Mouse (Mus musculus) forebrain, embryonic 11.5 days (tissue): ENCODE results near the gene Ace2. TPM values are rescaled to one million over a fixed set of nuclear protein-coding genes. Genes with fewer than 3 reads are reported as not detected.

Source experiments
- ATAC-seq: fragments of 200-750 bp; cut with Nextera tagmentation; replicated peaks from 2 replicates; pipeline ENCODE4 v1.8.0; 2017; ENCODE audit warnings: moderate TSS enrichment; ENCODE audit not compliant: low FRiP score
- DNase-seq: peaks from one replicate; pipeline ENCODE4 v3.0.0-alpha.2; 2017; ENCODE audit warnings: low spot score
- H3K27ac ChIP-seq: fragments of 300-500 bp; sonication (generic); 2 replicates; pipeline ENCODE4 v1.5.1; 2014; ENCODE audit warnings: low read depth, low read length
- H3K27me3 ChIP-seq: fragments of 300-500 bp; sonication (generic); 2 replicates; pipeline ENCODE4 v1.6.1; 2014; ENCODE audit warnings: mild to moderate bottlenecking, low read length, mixed read lengths; ENCODE audit not compliant: control insufficient read depth, insufficient read depth
- H3K36me3 ChIP-seq: fragments of 300-500 bp; sonication (generic); 2 replicates; pipeline ENCODE4 v1.6.1; 2014; ENCODE audit warnings: mild to moderate bottlenecking, low read length, moderate library complexity, mixed read lengths; ENCODE audit not compliant: control insufficient read depth, insufficient read depth
- H3K4me1 ChIP-seq: fragments of 300-500 bp; sonication (generic); replicated peaks from 2 replicates; pipeline ENCODE4 v1.6.1; 2014; ENCODE audit warnings: low read length, mixed read lengths; ENCODE audit not compliant: control insufficient read depth, insufficient read depth
- H3K4me2 ChIP-seq: fragments of 300-500 bp; sonication (generic); 2 replicates; pipeline ENCODE4 v1.6.1; 2014; ENCODE audit warnings: low read depth, mild to moderate bottlenecking, low read length, moderate library complexity, mixed read lengths; ENCODE audit not compliant: severe bottlenecking
- H3K4me3 ChIP-seq: fragments of 300-500 bp; sonication (generic); 2 replicates; pipeline ENCODE4 v1.5.1; 2014; ENCODE audit warnings: low read depth, low read length
- H3K9ac ChIP-seq: fragments of 300-500 bp; sonication (generic); 2 replicates; pipeline ENCODE4 v1.6.1; 2014; ENCODE audit warnings: low read length
- H3K9me3 ChIP-seq: fragments of 300-500 bp; sonication (generic); 2 replicates; pipeline ENCODE4 v1.6.1; 2016; ENCODE audit warnings: low read length, mixed read lengths; ENCODE audit not compliant: control insufficient read depth
- WGBS: fragments of 180-500 bp; shearing (Covaris S2); extraction: QIAGEN DNeasy Blood & Tissue Kit; methylation state at CpG from one replicate; pipeline ENCODE4 v1.1.7; 2014; 5-methylcytosine and 5-hydroxymethylcytosine counted together
- polyA plus RNA-seq: library from polyadenylated mRNA; unstranded; fragments of >200 nt; fragmentation: Nextera tagmentation; extraction: Ambion mirVana; gene quantifications from 2 replicates; pipeline ENCODE4 v1.2.1, GENCODE M21; 2014

Ace2 gene
- polyA plus RNA-seq, 1 experiment from 2014 or later: 0.11 TPM

DNA sequence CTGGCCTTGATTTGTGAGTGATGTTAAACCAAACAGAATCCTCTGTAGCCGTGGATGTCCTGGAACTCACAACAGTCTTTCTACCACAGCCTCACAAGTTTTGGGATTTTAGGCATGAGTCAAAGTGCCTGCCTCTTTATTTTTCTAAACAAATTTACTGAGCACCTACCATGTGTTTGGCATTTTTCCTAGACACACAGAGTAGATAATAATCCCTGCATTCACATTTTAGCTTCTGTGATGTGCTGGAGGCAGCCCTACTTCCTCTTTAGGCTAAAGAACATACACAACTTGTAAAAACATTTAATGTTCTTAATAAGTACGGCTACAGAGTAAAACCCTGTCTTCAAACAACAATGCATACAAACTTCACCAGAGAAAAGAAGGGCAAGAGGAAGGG is 31.9 kb downstream of the Ace2 start:
- Histone ChIP-seq H3K9ac (no peak overlapping the region), H3K4me2 (no peak overlapping the region), H3K27ac (no peak overlapping the region), H3K27me3 (no peaks in the 10 kb centered on the region), H3K4me1 (no peaks in the 10 kb centered on the region), H3K4me3 (no peak overlapping the region), H3K36me3 (no peaks in the 10 kb centered on the region), H3K9me3 (no peaks in the 10 kb centered on the region)
- WGBS: 80% methylated on average over 2 of the region's 2 CpGs
- ATAC-seq (no peak), DNase-seq (no peak)

- 91% methylated on average over 4 of the region's 4 CpGs for WGBS
Measured at GRCm38 (mm10) chrX:164173880-164174279, 34.7 kb downstream of the Ace2 start.

GRCm38 (mm10) chrX:164175311-164175710 is 36.2 kb downstream of the Ace2 start:
- H3K4me1 ChIP-seq: no peaks in the 10 kb centered on the region
- no peak overlapping the region for H3K9ac ChIP-seq
- no peaks in the 10 kb centered on the region for H3K36me3 ChIP-seq
- no peak overlapping the region for H3K27ac ChIP-seq
- no peaks in the 10 kb centered on the region for H3K9me3 ChIP-seq
- peaks cover 2% of the 10 kb centered on the region; the same call in 1 of the 2 replicates for H3K27me3 ChIP-seq
- DNase-seq (no peak), ATAC-seq (no peak)
- no peak overlapping the region for H3K4me2 ChIP-seq
- 100% methylated on average over 1 of the region's 1 CpGs for WGBS
- H3K4me3 ChIP-seq: no peak overlapping the region

More at GRCm38 (mm10) chrX:164173880-164174279, 34.7 kb downstream of the Ace2 start:
- Histone ChIP-seq H3K4me2 (no peak overlapping the region), H3K27ac (no peak overlapping the region), H3K4me3 (no peak overlapping the region), H3K36me3 (no peaks in the 10 kb centered on the region), H3K9me3 (no peaks in the 10 kb centered on the region), H3K9ac (no peak overlapping the region), H3K4me1 (no peaks in the 10 kb centered on the region), H3K27me3 (peaks cover 2% of the 10 kb centered on the region; the same call in 1 of the 2 replicates)
- DNase-seq (no peak), ATAC-seq (no peak)

DNA sequence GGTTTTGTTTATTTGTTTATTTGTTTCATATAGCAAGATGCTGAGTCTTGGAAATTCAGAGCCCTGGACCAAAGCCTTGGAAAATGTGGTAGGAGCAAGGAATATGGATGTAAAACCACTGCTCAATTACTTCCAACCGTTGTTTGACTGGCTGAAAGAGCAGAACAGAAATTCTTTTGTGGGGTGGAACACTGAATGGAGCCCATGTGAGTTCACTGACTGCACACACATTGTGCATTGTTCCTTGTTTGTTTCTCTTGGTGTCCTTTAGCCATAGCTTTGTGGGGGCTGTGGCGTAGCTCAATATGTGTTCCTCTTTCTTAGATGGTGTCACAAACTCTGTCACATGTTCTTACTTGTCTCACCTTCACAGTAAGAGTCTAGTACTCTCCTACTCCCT is 36.6 kb downstream of the Ace2 start:
- no peak overlapping the region for H3K27ac ChIP-seq
- ATAC-seq: no peak
- H3K4me2 ChIP-seq: no peak overlapping the region
- H3K36me3 ChIP-seq: no peaks in the 10 kb centered on the region
- no peak overlapping the region for H3K9ac ChIP-seq
- WGBS: 66% methylated on average over 2 of the region's 2 CpGs
- peaks cover 2% of the 10 kb centered on the region; the same call in 1 of the 2 replicates for H3K27me3 ChIP-seq
- no peak for DNase-seq
- H3K9me3 ChIP-seq: no peaks in the 10 kb centered on the region
- H3K4me3 ChIP-seq: no peak overlapping the region
- no peaks in the 10 kb centered on the region for H3K4me1 ChIP-seq

DNA sequence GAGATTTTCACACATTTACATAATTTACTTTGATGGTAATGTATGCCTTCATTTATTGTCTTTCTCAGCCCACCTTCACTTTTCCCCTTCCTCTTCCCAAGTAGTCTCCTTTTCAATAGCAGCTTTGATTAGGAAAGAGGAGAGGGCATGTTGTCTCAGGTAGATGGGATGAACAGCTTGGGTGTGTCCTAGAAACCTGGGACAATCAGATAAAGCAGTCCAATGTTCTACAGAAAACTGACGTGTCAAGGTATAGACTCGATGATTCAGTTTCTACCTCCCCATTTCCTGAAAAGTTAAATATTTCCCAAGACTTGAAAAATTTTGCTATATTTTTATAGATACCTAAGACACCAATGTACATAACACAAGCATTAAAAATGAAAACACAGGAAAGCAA is 39.7 kb downstream of the Ace2 start:
- no peak overlapping the region for H3K27ac ChIP-seq
- 84% methylated on average over 2 of the region's 2 CpGs for WGBS
- no peak for DNase-seq
- H3K27me3 ChIP-seq: peaks cover 2% of the 10 kb centered on the region; the same call in 1 of the 2 replicates
- no peaks in the 10 kb centered on the region for H3K4me1 ChIP-seq
- no peak overlapping the region for H3K4me3 ChIP-seq
- H3K36me3 ChIP-seq: no peaks in the 10 kb centered on the region
- ATAC-seq: no peak
- no peak overlapping the region for H3K4me2 ChIP-seq
- H3K9me3 ChIP-seq: no peaks in the 10 kb centered on the region
- no peak overlapping the region for H3K9ac ChIP-seq

DNA sequence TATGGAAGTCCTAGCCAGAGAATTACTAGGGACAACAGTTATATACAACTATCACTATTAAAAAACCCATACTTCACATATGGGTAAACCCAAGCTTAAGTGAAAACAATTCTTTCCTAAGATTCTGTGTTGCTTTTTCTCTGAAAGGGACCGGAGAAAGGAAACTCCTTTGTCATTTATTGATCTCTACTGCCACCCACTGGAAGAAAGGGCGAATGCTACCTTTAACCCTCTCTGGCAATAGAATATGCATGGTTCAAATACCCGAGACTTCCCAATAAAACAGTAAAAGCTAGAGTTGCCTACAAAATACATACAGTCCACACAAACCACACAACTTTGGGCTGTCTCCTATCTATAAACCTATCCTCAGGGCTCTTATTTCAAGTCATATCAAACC is 40.6 kb downstream of the Ace2 start:
- Histone ChIP-seq H3K27ac (no peak overlapping the region), H3K4me2 (no peak overlapping the region), H3K27me3 (peaks cover 2% of the 10 kb centered on the region; the same call in 1 of the 2 replicates), H3K36me3 (no peaks in the 10 kb centered on the region), H3K4me3 (no peak overlapping the region), H3K9ac (no peak overlapping the region), H3K4me1 (no peaks in the 10 kb centered on the region), H3K9me3 (no peaks in the 10 kb centered on the region)
- DNase-seq (peak; percentile 50), ATAC-seq (peak; percentile 39; the same call in 1 of the 2 replicates)
- WGBS: 18% methylated on average over 3 of the region's 3 CpGs

- ATAC-seq (no peak), DNase-seq (peak; percentile 51)
- Histone ChIP-seq H3K4me3 (no peak overlapping the region), H3K9me3 (no peaks in the 10 kb centered on the region), H3K36me3 (no peaks in the 10 kb centered on the region), H3K4me2 (no peak overlapping the region), H3K4me1 (no peaks in the 10 kb centered on the region), H3K9ac (no peak overlapping the region), H3K27me3 (peaks cover 2% of the 10 kb centered on the region; the same call in 1 of the 2 replicates), H3K27ac (no peak overlapping the region)
- 41% methylated on average over 3 of the region's 3 CpGs for WGBS
Measured at GRCm38 (mm10) chrX:164183844-164184243, 44.7 kb downstream of the Ace2 start.

DNA sequence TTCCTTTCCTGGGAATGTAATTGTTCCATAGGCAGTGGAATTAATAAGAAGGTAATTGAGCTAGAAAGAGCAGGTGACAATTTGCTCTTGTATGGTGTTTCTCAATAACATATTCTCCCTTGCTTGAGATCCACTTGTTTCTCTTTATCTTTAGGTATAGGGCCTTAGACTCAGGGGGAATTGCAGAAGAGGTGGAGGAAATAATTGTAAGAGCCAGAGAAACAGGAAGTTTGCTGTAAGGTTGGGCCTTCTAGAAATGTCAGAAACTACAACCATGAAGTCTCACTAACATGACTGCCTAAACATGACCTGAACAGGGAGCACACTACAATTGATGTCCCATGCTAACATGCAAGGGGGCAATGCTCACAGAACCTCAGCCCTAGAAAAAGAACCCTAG is 50.7 kb downstream of the Ace2 start:
- peaks cover 4% of the 10 kb centered on the region; the same call in 1 of the 2 replicates for H3K27me3 ChIP-seq
- H3K36me3 ChIP-seq: no peaks in the 10 kb centered on the region
- H3K9me3 ChIP-seq: no peaks in the 10 kb centered on the region
- H3K27ac ChIP-seq: no peak overlapping the region
- H3K4me2 ChIP-seq: no peak overlapping the region
- no peak for ATAC-seq
- H3K9ac ChIP-seq: no peak overlapping the region
- H3K4me1 ChIP-seq: no peaks in the 10 kb centered on the region
- H3K4me3 ChIP-seq: no peak overlapping the region
- DNase-seq: no peak

DNA sequence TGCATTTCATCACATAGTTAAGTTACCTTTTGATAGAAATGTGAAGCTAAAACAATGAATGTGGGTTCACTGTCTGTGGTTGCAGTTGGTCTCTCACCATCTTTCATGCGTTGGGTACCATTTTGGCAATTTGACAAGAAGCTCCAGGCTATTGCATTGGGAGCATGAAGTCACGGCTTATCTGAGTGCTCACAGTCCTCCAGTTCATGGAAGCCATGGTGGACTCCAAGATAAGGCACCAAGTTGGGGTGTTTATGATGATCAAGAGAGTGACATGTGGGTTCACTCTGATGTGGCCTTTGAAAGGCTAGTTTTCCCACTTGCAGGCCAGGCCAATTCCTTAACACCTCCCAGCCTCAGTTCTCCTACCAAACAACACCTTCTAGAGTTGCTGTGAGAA is 58.5 kb downstream of the Ace2 start:
- Histone ChIP-seq H3K36me3 (no peaks in the 10 kb centered on the region), H3K4me1 (no peaks in the 10 kb centered on the region), H3K4me3 (no peak overlapping the region), H3K4me2 (no peak overlapping the region), H3K9me3 (no peaks in the 10 kb centered on the region), H3K27ac (no peak overlapping the region), H3K27me3 (peaks cover 2% of the 10 kb centered on the region; the same call in 1 of the 2 replicates), H3K9ac (no peak overlapping the region)
- 90% methylated on average over 2 of the region's 2 CpGs for whole genome bisulfite sequencing
- no peak for DNase-seq
- no peak for ATAC-seq
